Mouse (Mus musculus) ovary, postnatal 36 days (tissue): ENCODE data around the gene Wfdc18.

Experiments
- DNase-seq: peaks from one replicate; pipeline ENCODE4 v3.0.0; 2022; ENCODE audit warnings: low spot score, mixed read lengths

Wfdc18 gene

DNA sequence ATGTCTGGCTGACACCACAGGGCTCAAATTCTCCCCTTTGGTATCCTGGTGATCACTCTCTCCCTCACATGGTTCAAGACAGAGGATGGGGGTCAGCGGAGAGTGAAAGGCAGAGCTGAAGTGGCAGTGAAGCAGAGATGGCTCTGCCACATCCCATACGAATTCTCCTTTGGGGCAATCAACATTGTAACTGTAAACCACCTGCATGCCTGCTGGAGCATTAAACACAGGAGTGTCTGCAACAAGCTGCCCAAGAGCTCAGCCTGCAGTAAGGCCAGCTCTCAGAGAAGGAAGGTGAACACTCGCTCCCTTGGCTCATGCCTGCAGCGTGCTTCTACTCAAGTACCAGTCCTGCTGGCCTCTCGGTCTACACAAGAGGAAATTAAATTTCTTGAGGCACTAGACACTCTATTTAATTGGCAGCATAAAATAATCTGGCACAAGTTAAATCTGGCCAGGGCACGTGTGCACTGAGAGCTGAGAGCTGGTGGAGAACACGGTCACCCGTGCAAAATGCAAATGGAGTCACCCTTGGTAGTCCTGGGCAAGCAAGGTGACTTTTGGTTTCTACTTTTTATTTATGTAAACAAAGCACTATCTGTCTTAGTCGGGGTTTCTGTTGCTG lies 34.0 kb downstream of the Wfdc18 start:
- DNase-seq, result no peak

DNA sequence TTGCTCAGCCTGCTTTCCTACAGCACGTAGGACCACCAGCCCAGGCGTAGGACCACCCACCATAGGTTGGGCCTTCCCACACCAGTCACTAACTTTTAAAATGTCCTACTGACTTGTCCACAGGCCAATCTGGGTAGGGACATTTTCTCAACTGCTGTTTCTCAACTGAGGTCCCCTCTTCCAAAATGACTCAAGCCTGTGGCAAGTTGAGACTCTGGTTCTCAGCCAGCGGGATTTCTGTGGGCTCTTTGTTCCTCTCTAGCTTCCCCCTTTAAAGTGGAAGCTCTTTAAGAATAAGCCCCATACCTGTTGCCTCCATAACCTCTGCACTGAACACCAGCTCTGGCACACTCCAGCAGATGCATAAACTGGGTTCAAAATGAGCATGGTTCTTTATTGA lies 34.7 kb downstream of the Wfdc18 start:
- DNase-seq, result no peak

DNA sequence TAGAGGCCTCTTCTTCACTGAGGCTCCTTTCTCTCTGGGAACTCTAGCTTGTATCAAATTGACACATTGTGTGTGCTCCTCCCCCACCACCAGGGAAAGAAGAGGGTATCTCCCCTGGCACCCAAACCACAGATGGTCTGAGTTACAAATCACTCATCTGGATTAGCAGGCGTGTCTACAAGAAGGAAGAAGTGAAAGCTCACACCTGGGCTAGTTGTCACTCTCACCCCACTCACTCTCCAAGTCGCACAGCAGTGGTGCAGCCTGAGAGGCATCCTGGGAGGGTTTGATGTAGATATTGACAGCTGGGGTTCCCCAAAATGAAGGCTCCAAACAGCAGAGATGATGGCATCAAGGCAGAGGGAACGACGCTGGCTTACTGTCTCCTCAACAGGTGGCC lies 37.3 kb downstream of the Wfdc18 start:
- no peak for DNase-seq

DNA sequence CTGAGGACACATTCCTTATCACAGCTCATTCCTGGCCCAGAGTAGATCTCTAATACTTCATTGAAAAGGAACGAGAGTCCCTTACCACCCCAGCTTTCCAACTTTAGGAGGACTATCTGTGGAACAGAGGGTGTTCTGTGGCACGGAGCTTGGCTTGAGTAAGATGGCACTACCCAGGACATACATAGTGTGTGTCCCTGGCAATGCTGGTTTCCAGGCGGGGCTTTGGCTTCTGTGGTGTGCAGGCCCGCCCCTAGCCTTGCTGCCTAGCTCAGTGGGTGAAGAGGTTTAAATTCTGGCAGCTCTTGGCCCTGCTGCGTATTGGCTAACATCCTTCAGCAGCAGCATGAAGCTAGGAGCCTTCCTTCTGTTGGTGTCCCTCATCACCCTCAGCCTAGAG lies 37.9 kb downstream of the Wfdc18 start, which contains the start of gene Wfdc21:
TSS of gene Wfdc21 (plus strand) at position 260 of the 400 bp plus-strand sequence.
- no peak for DNase-seq

DNA sequence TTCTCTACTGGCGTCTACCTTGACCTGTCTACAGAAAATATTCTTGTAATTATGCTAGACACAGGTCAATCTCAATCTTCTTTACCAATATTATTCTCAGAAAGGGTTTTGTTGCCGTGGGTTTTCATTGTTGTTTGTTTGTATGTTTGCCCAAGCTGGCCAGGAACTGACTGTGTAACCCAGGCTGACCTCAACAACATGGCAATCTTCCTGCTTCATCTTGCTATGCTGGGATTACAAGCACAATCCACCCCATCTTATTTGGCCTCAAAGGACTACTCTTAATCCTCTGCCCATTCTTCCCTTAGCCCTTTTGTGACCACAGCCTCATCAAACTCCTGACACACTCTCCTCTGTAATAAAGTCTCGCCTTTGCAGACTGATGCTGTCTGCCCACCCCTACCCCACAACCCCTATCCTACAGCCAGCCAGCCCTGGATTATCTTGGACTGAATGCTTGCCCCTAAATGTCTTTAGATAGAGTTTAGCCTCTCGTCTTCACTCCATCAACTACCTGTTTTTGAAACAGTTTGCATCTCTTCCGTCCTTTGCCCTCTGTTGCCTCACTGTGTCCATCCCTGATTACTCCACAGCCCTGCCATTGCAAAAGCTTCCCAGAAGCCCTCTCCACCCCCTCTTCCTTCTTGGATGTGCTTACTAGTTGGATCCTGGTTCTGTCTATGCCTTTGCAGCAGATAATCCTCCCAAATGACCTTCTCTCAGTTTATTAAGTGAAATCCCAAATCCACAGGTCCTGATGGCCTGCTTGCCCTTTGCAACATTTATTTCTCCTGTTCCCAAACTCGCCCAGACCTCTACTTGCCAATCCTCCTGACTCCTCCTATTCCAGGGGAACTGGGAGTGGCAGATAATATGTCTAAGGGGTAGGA lies 38.8 kb downstream of the Wfdc18 start:
- no peak for DNase-seq

DNA sequence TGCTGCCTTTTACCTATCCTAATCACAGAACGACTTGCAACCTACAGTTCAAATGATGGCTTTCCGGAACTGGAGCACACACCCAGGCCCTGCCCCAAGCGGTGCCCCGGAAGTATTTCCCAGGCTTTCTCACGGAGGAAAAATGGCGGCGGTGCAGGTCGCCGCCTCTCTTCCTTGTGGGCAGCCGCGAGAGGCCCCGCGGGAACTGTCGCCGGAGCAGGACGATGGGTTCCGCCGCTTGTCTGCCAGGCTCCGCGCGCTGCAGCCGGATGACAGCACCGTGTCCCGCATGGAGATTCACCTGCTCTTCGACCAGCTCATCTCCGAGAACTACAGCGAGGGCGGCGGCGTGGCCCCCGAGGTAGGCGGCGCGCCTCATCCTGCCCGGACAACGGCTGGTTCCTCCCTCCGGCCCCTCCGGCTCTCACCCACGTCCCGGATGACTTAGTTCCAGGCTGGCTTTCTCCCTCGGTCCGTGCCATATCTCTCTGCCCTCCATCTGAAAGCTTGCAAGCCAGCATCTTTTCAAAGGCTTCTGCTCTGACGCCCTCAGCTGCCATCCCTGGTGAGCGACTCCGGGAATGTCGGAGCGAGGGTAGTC lies 44.9 kb downstream of the Wfdc18 start, which contains the start of gene Heatr6:
TSS of gene Heatr6 (plus strand) at position 116 of the 601 bp plus-strand sequence.
- peak; percentile 87 for DNase-seq

DNA sequence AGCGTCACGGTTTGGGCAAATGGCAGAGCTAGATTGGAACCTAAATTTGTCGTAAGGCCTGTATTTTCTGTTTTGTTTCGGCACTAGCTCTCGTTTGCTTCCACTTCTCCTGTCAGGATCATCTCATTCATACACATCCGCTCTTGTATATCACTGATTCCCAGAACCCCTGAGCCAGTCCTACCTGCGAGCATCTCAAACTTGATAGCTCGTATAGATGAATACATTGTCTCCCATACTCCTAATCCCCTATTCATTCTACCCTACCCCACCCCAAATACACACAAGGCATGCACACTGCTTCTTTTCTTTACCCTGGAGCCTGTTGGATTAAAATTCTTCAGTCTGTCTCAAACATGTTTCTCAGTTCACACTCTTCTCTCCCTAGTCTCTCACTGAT lies 45.4 kb downstream of the Wfdc18 start:
- no peak for DNase-seq
